Mouse (Mus musculus) liver, adult 2 months (tissue): ENCODE results near the gene Cdk9. TPM values are rescaled to one million over a fixed set of nuclear protein-coding genes. Genes with fewer than 3 reads are reported as not detected.

Experiments used
- DNase-seq: peaks from one replicate; pipeline ENCODE4 v3.0.0-alpha.2; 2011; ENCODE audit warnings: low read depth, low spot score; ENCODE audit errors: extremely low read depth
- H3K27ac ChIP-seq: fragments of 200-500 bp; replicated peaks from 2 replicates; pipeline ENCODE4 v1.5.1; 2012; ENCODE audit warnings: low read depth, mild to moderate bottlenecking, control low read depth, inconsistent platforms, low read length; ENCODE audit not compliant: insufficient read depth
- H3K27me3 ChIP-seq: fragments of 200-500 bp; 2 replicates; pipeline ENCODE4 v1.6.1; 2012; ENCODE audit warnings: mild to moderate bottlenecking, moderate library complexity, low read length, inconsistent platforms; ENCODE audit not compliant: control insufficient read depth, insufficient read depth
- H3K36me3 ChIP-seq: fragments of 200-500 bp; 2 replicates; pipeline ENCODE4 v1.6.1; 2012; ENCODE audit warnings: low read length, inconsistent platforms; ENCODE audit not compliant: control insufficient read depth, insufficient read depth
- H3K4me1 ChIP-seq: fragments of 200-500 bp; 2 replicates; pipeline ENCODE4 v1.6.1; 2011; ENCODE audit warnings: low read length; ENCODE audit not compliant: control insufficient read depth, insufficient read depth
- H3K4me3 ChIP-seq: fragments of 200-500 bp; 2 replicates; pipeline ENCODE4 v1.5.1; 2011; ENCODE audit warnings: low read depth, mild to moderate bottlenecking, control low read depth, low read length, moderate library complexity; ENCODE audit not compliant: insufficient read depth
- H3K79me2 ChIP-seq: fragments of 200-500 bp; 2 replicates; pipeline ENCODE4 v1.6.1; 2012; ENCODE audit warnings: inconsistent platforms, mild to moderate bottlenecking, low read length, moderate library complexity; ENCODE audit not compliant: control insufficient read depth, insufficient read depth
- H3K9ac ChIP-seq: fragments of 200-500 bp; 2 replicates; pipeline ENCODE4 v1.6.1; 2012; ENCODE audit warnings: low read depth, mild to moderate bottlenecking, control low read depth, inconsistent platforms, low read length
- CTCF ChIP-seq: fragments of 200-500 bp; IDR thresholded peaks from 2 replicates; pipeline ENCODE4 v1.5.1; 2011; ENCODE audit warnings: low read depth, low read length, control low read depth
- POLR2A ChIP-seq: fragments of 200-500 bp; IDR thresholded peaks from 2 replicates; pipeline ENCODE4 v1.6.1; 2011; ENCODE audit warnings: low read length, control low read depth; ENCODE audit not compliant: insufficient read depth; ENCODE audit errors: extremely low read depth
- WGBS: fragments of 180-500 bp; shearing (Covaris S2); methylation state at CpG from one replicate; pipeline ENCODE4 v1.1.7; 2018; 5-methylcytosine and 5-hydroxymethylcytosine counted together
- polyA plus RNA-seq: library from polyadenylated mRNA; depleted of rRNA; stranded (reverse); fragments of >200 nt; gene quantifications from 2 replicates; pipeline ENCODE4 v1.2.3, GENCODE M21; 2012
- total RNA-seq: library from RNA; depleted of rRNA; stranded (reverse); fragments of >200 nt; gene quantifications from 2 replicates; pipeline ENCODE4 v1.2.3, GENCODE M21; 2014

The Cdk9 gene
- total and polyA plus RNA-seq, 2 experiments = 19.5 to 63.7 TPM

DNA sequence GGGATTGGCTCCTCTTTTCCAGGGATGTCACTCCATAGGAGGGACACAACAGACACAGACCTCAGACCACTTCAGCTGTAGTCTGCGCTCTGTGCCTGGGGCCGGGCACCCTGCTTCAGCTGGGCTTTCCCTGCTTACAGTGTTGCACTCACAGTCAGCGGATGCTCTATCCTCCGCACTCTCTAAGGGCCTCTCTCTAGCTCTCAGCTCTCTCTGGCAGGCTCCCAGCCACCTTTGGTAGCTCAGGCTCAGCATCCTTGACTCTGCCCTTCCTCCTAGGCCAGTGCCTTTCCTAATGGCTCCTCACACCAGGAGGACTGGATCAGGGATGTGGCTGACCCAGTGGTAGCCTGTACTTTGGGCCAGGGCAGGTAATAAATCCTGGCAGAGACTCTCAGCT is 19.0 kb upstream of the Cdk9 start:
- no peaks in the 10 kb centered on the region for H3K27me3 ChIP-seq
- H3K36me3 ChIP-seq = no peaks in the 10 kb centered on the region
- H3K4me3 ChIP-seq = no peak overlapping the region
- H3K9ac ChIP-seq = no peak overlapping the region
- no peak for DNase-seq
- peak overlapping the region; percentile 53 for H3K27ac ChIP-seq
- no peak for TF ChIP-seq CTCF
- no peak for TF ChIP-seq POLR2A
- peaks cover 9% of the 10 kb centered on the region; the same call in 1 of the 2 replicates for H3K4me1 ChIP-seq
- WGBS = 80% methylated on average over 4 of the region's 4 CpGs
- no peaks in the 10 kb centered on the region for H3K79me2 ChIP-seq

DNA sequence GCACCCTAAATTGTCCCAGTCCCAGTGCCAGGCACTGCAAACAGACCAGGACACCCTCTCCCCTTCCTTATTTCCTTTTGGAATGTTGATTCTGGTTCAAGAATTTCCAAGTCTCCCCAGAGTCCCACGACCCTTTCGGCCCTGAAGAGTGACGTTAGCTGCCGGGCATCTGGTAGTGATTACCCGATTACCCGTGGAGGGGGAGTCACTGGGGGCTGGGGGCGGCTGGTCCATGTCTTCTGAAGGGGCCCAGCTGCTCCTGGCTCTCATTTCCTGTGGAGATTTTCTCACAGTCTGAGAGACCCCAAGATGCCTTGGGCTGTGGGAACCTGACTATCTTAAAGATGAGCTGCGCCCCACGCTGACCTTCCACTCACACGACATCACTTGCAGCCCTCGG is 18.0 kb upstream of the Cdk9 start:
- no peak for TF ChIP-seq POLR2A
- TF ChIP-seq CTCF = no peak
- H3K27ac ChIP-seq = peak overlapping the region; percentile 63
- H3K79me2 ChIP-seq = no peaks in the 10 kb centered on the region
- peak overlapping the region; percentile 19; the same call in 1 of the 2 replicates for H3K4me3 ChIP-seq
- no peak for DNase-seq
- WGBS = 70% methylated on average over 11 of the region's 11 CpGs
- 0 out of 2 replicates have a peak, but pooled peaks cover 5% of the 10 kb centered on the region for H3K4me1 ChIP-seq
- H3K36me3 ChIP-seq = no peaks in the 10 kb centered on the region
- H3K9ac ChIP-seq = peak overlapping the region; percentile 39; the same call in 1 of the 2 replicates
- H3K27me3 ChIP-seq = no peaks in the 10 kb centered on the region

DNA sequence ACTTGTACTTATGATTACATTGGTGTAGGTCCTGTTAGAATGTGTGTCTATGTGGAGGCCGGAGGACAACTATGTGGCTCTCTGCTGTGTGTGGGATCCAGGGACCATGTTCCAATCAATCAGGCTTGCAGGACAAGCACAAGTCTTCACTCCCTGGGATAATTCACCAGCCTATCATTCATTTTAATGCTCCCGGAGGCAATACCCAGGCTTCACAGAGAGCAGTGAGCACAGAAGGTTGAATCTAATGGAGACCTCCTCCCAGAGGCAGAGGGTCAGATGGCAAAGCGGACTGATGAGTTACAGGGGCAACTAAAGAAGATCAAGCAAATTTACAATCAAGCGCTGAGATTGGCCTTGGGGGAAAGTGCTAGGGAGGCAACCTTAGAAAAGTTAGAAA is 16.7 kb upstream of the Cdk9 start:
- WGBS = 82% methylated on average over 4 of the region's 4 CpGs
- no peak for TF ChIP-seq CTCF
- no peak for TF ChIP-seq POLR2A
- Histone ChIP-seq H3K27me3 (no peaks in the 10 kb centered on the region), H3K27ac (peak overlapping the region; percentile 22), H3K79me2 (no peaks in the 10 kb centered on the region), H3K9ac (no peak overlapping the region), H3K4me3 (0 out of 2 replicates have a peak overlapping the region, but pooled peaks have one; percentile 8), H3K36me3 (no peaks in the 10 kb centered on the region), H3K4me1 (0 out of 2 replicates have a peak, but pooled peaks cover 5% of the 10 kb centered on the region)
- DNase-seq = no peak

DNA sequence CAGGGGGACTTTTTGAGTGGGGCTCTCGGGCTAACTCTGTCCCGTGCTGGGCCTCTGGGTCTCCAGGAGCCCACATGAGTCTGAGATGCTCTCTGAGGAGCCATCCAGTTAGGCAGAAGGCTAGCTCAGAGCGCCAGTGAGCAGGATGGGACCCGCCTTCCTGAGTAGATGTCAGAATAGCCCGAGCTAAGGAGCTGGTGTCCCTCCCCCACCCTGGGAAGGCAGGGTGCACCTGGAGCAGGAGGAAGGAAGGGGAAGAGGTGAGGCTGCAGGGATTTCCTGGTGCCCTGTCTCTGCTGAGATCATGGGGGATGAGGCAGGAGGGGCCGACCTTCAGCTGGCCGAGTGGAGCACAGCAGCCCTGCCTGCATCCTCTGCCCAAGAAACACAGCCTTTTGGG is 15.6 kb upstream of the Cdk9 start:
- 67% methylated on average over 7 of the region's 7 CpGs for WGBS
- H3K79me2 ChIP-seq = no peaks in the 10 kb centered on the region
- peak overlapping the region; percentile 17 for H3K27ac ChIP-seq
- H3K9ac ChIP-seq = peak overlapping the region; percentile 39
- H3K4me3 ChIP-seq = peak overlapping the region; percentile 56
- DNase-seq = no peak
- no peaks in the 10 kb centered on the region for H3K36me3 ChIP-seq
- H3K27me3 ChIP-seq = no peaks in the 10 kb centered on the region
- H3K4me1 ChIP-seq = 0 out of 2 replicates have a peak, but pooled peaks cover 5% of the 10 kb centered on the region
- TF ChIP-seq CTCF (no peak), POLR2A (no peak)

DNA sequence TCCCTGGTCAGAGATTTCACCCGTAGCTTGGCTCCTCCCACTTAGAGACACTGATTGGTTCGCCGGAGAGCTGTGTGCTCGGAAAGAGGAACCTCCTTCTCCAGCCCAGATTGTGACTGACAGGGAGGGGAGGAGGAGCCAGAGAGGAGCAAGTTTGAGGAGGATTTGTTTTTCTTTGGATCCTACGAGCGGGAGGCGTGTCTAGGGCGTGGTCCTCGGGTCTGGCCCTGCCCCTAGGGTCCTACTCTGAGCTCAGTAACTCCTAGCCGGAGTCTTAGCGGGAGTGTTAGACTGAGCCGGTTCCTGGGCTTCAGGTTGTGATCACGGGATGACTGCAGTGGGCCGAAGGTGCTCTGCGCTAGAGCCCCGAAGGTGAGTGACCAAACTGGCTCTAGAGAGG is 14.6 kb upstream of the Cdk9 start:
- 2% methylated on average over 16 of the region's 16 CpGs for WGBS

DNA sequence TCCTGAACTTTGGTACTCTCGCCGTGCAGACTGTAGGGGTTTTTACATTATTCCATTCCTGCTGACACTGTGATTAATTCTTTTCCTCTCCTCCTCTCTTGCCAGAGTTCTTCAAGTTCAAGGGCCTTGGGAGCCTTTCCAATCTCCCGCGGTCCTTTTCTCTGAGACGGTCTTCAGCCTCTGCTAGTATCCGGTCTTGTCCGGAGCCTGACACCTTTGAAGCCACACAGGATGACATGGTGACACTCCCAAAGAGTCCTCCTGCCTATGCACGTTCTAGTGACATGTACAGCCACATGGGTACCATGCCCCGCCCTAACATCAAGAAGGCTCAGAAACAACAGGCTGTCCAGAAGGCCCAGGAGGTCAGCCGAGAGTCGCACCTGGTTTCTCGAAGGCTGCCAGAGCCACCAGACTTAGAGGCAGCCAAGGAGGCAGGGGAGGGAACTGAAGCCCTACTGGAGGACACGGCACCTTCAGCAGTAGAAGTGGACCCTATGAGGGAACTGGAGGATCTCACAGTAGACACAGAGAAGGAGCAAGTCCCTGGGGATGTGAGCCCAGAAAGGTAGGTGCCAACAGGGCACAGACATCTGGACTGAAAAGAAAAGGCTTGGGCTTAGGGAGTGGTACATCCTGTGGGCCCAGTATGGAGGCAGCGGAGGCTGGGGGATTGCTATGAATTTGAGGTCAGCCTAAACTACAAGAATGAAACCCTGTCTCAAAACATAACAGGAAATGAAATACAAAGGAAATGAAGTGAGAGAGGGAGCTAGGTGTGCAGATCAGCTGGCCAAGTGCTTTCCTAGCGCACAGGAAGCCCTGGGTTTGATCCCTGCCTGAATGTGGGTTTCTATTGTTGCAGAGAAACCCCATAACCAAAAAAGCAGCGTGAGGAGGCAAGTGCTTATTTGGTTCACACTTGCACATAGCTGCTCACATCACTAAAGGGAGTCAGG is 12.2 kb upstream of the Cdk9 start:
- H3K36me3 ChIP-seq = no peaks in the 10 kb centered on the region
- H3K27ac ChIP-seq = no peak overlapping the region
- WGBS = 77% methylated on average over 16 of the region's 16 CpGs
- H3K79me2 ChIP-seq = no peaks in the 10 kb centered on the region
- H3K4me1 ChIP-seq = no peaks in the 10 kb centered on the region
- DNase-seq = no peak
- H3K9ac ChIP-seq = no peak overlapping the region
- no peak for TF ChIP-seq CTCF
- TF ChIP-seq POLR2A = no peak
- no peak overlapping the region for H3K4me3 ChIP-seq
- H3K27me3 ChIP-seq = no peaks in the 10 kb centered on the region

More for the DNA sequence above, 14.6 kb upstream of the Cdk9 start:
- Histone ChIP-seq H3K4me1 (0 out of 2 replicates have a peak, but pooled peaks cover 3% of the 10 kb centered on the region), H3K27me3 (no peaks in the 10 kb centered on the region), H3K9ac (peak overlapping the region; percentile 62), H3K79me2 (no peaks in the 10 kb centered on the region), H3K36me3 (no peaks in the 10 kb centered on the region), H3K4me3 (peak overlapping the region; percentile 59), H3K27ac (peak overlapping the region; percentile 11; the same call in 1 of the 2 replicates)
- DNase-seq = peak; percentile 93
- TF ChIP-seq CTCF = no peak
- peak; percentile 51; the same call in 1 of the 2 replicates for TF ChIP-seq POLR2A
